Mouse (Mus musculus) embryonic facial prominence, embryonic 13.5 days (tissue): Measurements from ENCODE around the gene Ifitm10. TPM values are rescaled to one million over a fixed set of nuclear protein-coding genes. Genes with fewer than 3 reads are reported as not detected.

Experiments used
- ATAC-seq: fragments of 200-750 bp; cut with Nextera tagmentation; 2 replicates; pipeline ENCODE4 v1.8.0; 2017; ENCODE audit warnings: low read depth; ENCODE audit not compliant: insufficient number of reproducible peaks, insufficient read depth, low FRiP score, low TSS enrichment
- H3K27ac ChIP-seq: fragments of 300-500 bp; sonication (generic); 2 replicates; pipeline ENCODE4 v1.5.1; 2015; ENCODE audit warnings: moderate library complexity, mild to moderate bottlenecking, inconsistent platforms
- H3K27me3 ChIP-seq: fragments of 300-500 bp; sonication (generic); 2 replicates; pipeline ENCODE4 v1.6.1; 2015; ENCODE audit warnings: mild to moderate bottlenecking, inconsistent platforms
- H3K36me3 ChIP-seq: fragments of 300-500 bp; sonication (generic); 2 replicates; pipeline ENCODE4 v1.6.1; 2015; ENCODE audit warnings: mild to moderate bottlenecking, inconsistent platforms
- H3K4me1 ChIP-seq: fragments of 300-500 bp; sonication (generic); 2 replicates; pipeline ENCODE4 v1.6.1; 2015; ENCODE audit warnings: inconsistent platforms
- H3K4me2 ChIP-seq: fragments of 300-500 bp; sonication (generic); 2 replicates; pipeline ENCODE4 v1.6.1; 2015; ENCODE audit warnings: moderate library complexity, mild to moderate bottlenecking, inconsistent platforms
- H3K4me3 ChIP-seq: fragments of 300-500 bp; sonication (generic); 2 replicates; pipeline ENCODE4 v1.5.1; 2015; ENCODE audit warnings: mild to moderate bottlenecking, inconsistent platforms
- H3K9ac ChIP-seq: fragments of 300-500 bp; sonication (generic); 2 replicates; pipeline ENCODE4 v1.6.1; 2015; ENCODE audit warnings: mild to moderate bottlenecking, inconsistent platforms
- H3K9me3 ChIP-seq: fragments of 300-500 bp; sonication (generic); 2 replicates; pipeline ENCODE4 v1.6.1; 2016; ENCODE audit warnings: inconsistent platforms
- WGBS: fragments of 180-500 bp; shearing (Covaris S2); methylation state at CpG from one replicate; pipeline ENCODE4 v1.1.7; 2015; ENCODE audit warnings: mixed read lengths; 5-methylcytosine and 5-hydroxymethylcytosine counted together
- polyA plus RNA-seq: library from polyadenylated mRNA; unstranded; fragments of >200 nt; fragmentation: Nextera tagmentation; extraction: Ambion mirVana; gene quantifications from 2 replicates; pipeline ENCODE4 v1.2.1, GENCODE M21; 2015

Gene Ifitm10
- polyA plus RNA-seq, 1 experiment from 2014 or later, result 2.5 TPM

DNA sequence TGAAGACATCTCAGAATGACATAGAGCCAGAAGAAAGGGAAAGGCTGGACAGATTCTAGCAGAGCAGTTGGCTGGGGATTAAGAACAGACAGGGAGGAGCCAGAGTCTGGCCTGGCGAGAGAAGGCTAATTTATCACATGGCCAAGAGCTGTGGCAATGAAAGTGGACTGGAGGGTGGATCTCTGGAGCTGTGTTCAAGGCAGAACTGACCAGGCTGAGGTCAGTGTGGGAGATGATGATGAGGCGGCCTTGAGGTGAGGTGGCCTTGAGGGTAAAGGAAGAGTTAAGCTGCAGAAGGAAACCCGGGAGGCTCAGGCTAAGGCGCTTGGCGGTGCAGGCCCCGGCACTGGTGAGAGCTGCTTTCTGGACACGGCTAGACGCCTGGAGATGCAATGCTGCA lies 14.4 kb downstream of the Ifitm10 start:
- no peak overlapping the region for H3K27ac ChIP-seq
- 69% methylated on average over 8 of the region's 8 CpGs for WGBS
- H3K4me1 ChIP-seq, result 0 out of 2 replicates have a peak, but pooled peaks cover 3% of the 10 kb centered on the region
- no peak overlapping the region for H3K4me2 ChIP-seq
- H3K4me3 ChIP-seq, result no peak overlapping the region
- no peak for ATAC-seq
- H3K9ac ChIP-seq, result no peak overlapping the region
- H3K36me3 ChIP-seq, result no peaks in the 10 kb centered on the region
- no peaks in the 10 kb centered on the region for H3K9me3 ChIP-seq
- peaks cover 3% of the 10 kb centered on the region; the same call in 1 of the 2 replicates for H3K27me3 ChIP-seq

DNA sequence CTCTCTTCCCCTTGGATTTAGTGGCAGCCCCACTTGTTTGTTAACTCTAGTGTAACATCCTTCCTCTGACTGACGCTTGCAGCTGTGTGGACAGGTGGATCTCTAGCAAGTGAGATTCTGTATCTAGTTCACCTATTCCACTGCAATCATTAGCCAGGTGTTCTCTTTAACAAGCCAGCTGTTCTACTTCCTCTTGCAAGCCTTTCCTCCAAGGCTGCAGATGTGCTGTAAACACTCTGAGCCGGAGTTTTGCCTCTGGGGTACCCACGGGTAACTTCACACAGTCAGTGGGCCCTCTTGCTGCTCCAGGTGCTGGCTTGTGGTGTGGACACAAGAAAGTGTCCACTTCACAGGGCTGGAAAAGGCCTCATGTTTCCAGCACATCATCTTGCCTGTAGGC lies 16.0 kb downstream of the Ifitm10 start:
- ATAC-seq, result no peak
- Histone ChIP-seq H3K27me3 (peaks cover 3% of the 10 kb centered on the region; the same call in 1 of the 2 replicates), H3K4me2 (no peak overlapping the region), H3K36me3 (no peaks in the 10 kb centered on the region), H3K9me3 (no peaks in the 10 kb centered on the region), H3K4me1 (0 out of 2 replicates have a peak, but pooled peaks cover 3% of the 10 kb centered on the region), H3K4me3 (no peak overlapping the region), H3K9ac (no peak overlapping the region), H3K27ac (no peak overlapping the region)
- 80% methylated on average over 3 of the region's 3 CpGs for WGBS

DNA sequence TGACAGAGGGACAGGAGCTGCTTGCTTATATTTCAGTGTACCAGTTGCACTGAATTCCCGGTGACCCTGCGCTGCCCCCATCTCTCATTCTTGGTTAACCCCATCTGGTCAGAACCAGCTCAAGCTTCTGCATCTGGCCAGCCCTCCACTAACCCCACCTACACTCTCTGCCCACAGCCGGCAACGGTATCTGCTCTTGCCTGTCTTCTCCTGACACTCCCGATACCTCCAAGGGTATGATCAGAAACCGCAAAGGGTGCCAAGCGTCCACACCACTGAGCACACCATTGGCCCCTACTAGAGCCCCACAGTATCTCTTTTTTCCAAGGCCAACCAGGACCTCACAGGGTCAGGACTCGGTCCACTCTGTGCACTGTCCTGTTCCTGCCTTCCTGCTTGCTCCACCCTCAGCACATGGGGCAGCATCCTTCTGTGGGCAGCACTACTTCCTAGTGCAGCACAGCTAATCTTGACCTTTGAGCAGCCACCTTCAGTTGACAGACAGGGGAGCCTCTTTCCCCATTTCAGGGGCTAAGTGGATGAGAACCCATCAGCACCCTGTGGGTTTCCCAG lies 18.8 kb downstream of the Ifitm10 start:
- 72% methylated on average over 8 of the region's 8 CpGs for WGBS
- Histone ChIP-seq H3K4me3 (no peak overlapping the region), H3K4me1 (0 out of 2 replicates have a peak, but pooled peaks cover 3% of the 10 kb centered on the region), H3K4me2 (no peak overlapping the region), H3K9me3 (no peaks in the 10 kb centered on the region), H3K36me3 (no peaks in the 10 kb centered on the region), H3K9ac (no peak overlapping the region), H3K27me3 (peaks cover 3% of the 10 kb centered on the region; the same call in 1 of the 2 replicates), H3K27ac (no peak overlapping the region)
- no peak for ATAC-seq

DNA sequence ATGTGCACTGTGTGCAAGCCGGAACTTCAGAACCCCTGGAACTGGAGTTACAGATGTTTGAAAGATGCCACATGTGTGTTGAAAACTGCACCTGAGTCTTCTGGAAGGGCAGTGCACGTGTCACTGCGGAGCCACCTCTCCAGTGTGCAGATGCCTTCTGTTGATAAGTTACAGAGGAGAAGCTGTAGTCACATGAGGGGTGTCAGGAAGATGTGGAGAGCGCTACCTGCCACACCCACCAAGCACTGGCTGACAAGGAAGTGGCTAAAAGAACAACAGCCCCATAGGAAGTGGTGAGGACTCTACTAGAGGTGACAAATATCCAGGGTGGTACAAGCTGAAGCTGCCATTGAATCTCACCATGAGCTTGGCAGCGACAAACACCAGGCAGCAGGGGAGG lies 19.7 kb downstream of the Ifitm10 start:
- 73% methylated on average over 5 of the region's 5 CpGs for WGBS
- Histone ChIP-seq H3K9me3 (no peaks in the 10 kb centered on the region), H3K36me3 (no peaks in the 10 kb centered on the region), H3K4me3 (no peak overlapping the region), H3K4me1 (peaks cover 9% of the 10 kb centered on the region), H3K9ac (no peak overlapping the region), H3K27ac (no peak overlapping the region), H3K4me2 (no peak overlapping the region), H3K27me3 (peaks cover 3% of the 10 kb centered on the region; the same call in 1 of the 2 replicates)
- no peak for ATAC-seq

DNA sequence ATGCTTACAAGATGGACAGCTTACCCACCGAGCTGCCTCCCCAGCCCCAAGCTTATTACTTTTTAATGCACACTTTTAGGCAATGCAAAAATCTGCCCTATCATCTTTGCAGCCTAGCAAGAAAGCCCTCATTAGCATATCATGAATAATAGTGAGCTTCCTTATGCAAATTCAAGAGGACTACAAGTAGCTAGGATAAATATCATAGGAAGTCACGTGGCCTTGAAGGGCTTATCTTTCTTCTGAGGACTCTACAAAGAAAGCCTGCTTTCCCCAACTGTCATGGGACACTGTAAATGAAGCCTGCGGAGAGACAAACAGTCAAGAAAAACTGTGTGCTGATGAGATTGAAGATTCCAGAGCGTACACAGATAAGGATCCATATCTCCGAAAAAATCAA lies 22.0 kb downstream of the Ifitm10 start:
- 72% methylated on average over 5 of the region's 5 CpGs for whole genome bisulfite sequencing
- peaks cover 6% of the 10 kb centered on the region for H3K4me1 ChIP-seq
- no peak for ATAC-seq
- H3K4me3 ChIP-seq, result no peak overlapping the region
- H3K4me2 ChIP-seq, result no peak overlapping the region
- H3K9ac ChIP-seq, result no peak overlapping the region
- no peaks in the 10 kb centered on the region for H3K9me3 ChIP-seq
- H3K27ac ChIP-seq, result no peak overlapping the region
- no peaks in the 10 kb centered on the region for H3K27me3 ChIP-seq
- no peaks in the 10 kb centered on the region for H3K36me3 ChIP-seq

DNA sequence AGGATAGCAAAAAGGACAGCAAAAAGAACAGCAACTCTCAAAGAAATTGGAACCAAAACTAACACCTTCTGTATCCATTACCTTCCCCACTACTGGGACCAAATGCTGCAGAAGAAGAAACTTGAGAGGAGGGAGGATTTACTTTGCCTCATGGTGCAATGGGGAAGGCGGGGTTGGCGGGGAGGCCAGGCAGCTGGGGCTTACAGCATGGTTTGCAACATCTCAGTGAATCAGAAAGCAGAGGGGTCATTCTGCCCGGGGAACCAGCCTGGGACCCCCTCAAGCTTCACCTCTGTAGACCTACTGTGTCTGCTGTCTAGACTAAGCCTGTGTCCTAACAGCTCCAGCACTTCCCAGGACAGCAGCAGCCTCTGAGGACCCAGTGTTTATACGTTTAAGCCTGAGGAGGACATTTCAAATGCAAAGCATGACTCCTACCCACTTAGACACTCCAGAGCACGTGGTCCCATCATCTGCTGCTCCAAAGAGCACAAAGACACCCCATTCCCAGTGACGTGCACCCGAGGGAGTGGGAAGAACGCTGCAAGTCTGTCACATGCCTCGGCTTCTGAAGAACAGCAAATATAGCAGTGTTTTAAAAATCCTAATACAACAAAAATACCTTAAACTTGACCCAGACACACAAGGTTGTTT lies 24.1 kb downstream of the Ifitm10 start:
- Histone ChIP-seq H3K9me3 (no peaks in the 10 kb centered on the region), H3K36me3 (no peaks in the 10 kb centered on the region), H3K27me3 (no peaks in the 10 kb centered on the region), H3K9ac (no peak overlapping the region; the same call in 1 of the 2 replicates), H3K4me1 (peaks cover 6% of the 10 kb centered on the region), H3K4me2 (no peak overlapping the region), H3K27ac (no peak overlapping the region), H3K4me3 (no peak overlapping the region)
- no peak for ATAC-seq
- WGBS, result 21% methylated on average over 9 of the region's 9 CpGs

DNA sequence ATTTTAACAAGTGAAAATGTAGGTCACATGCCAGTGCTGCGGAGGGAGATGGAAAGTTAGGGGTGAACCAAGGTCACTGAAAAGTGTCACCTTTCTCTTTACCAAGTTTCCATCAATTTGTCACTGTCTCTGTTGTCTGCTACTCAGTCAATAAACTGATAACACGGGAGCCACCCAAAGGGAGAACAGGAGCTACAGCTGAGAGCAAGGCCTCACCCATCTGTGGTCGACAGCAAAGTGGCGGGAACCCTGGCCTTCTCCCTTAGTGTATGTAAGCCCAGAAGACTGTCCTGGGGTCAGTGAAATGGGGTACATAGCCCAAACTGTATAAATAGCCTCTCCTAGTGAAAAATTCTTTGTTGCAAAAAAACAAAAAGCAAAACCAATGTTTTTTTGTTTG lies 26.0 kb downstream of the Ifitm10 start:
- Histone ChIP-seq H3K36me3 (no peaks in the 10 kb centered on the region), H3K4me1 (peaks cover 6% of the 10 kb centered on the region), H3K4me2 (no peak overlapping the region), H3K9ac (no peak overlapping the region), H3K9me3 (no peaks in the 10 kb centered on the region), H3K27me3 (no peaks in the 10 kb centered on the region), H3K4me3 (no peak overlapping the region), H3K27ac (no peak overlapping the region)
- ATAC-seq, result no peak
- 79% methylated on average over 4 of the region's 4 CpGs for WGBS

DNA sequence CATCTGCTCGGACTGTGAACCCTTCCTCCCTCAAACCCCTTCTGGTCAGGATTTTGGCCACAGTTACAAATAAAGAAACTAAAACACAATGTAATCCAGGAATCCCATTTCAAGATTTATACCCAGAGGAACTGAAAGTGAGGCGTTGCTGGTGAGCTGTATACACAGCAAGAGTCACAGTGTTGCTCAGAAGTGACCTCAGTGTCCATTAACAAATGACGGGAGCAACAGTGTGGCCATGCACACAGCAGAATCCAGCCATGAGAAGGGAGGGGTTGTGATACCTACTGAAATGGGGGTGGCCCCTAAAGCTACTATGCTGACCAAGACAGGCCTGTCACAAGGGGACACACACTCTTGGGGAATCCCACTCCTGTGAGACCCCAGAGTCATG lies 31.3 kb downstream of the Ifitm10 start:
- no peak for ATAC-seq
- no peak overlapping the region for H3K27ac ChIP-seq
- 75% methylated on average over 3 of the region's 3 CpGs for WGBS
- no peak overlapping the region for H3K9ac ChIP-seq
- H3K4me3 ChIP-seq, result no peak overlapping the region
- H3K36me3 ChIP-seq, result no peaks in the 10 kb centered on the region
- no peaks in the 10 kb centered on the region for H3K27me3 ChIP-seq
- peaks cover 6% of the 10 kb centered on the region for H3K4me1 ChIP-seq
- no peak overlapping the region for H3K4me2 ChIP-seq
- no peaks in the 10 kb centered on the region for H3K9me3 ChIP-seq

DNA sequence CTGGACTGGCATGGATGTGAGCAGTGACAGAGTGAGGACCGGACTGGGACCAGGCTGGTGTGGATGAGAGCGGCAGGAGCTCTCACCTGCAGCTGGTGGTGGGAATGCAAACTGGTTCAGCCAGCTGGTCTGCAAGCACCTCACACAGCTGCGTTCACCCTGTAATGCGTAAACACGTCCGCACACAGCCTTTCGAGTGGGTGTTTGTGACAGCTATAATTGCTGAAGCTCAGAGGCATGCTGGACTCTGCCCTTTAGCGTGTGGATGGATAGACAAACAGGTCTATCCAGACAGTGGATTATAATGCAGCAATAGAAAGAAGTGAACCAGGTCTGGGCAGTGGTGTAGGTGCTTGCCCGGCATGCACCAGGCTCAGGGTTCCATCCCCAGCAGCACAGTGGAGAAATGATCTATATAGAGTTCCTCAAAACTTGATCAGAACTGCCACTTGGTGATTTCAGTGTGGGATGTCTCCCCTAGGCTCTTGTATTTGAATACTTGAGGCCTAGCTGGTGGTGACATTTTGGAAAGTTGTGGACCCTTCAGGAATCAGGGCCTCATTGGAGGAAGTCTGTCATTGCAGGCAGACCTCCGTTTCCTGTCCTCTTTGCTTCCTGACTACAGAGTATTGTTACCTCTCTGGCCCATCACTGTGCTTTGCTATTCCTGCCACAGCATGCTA lies 31.8 kb downstream of the Ifitm10 start:
- ATAC-seq, result no peak; the same call in 1 of the 2 replicates
- Histone ChIP-seq H3K27ac (peak overlapping the region; percentile 39), H3K4me2 (no peak overlapping the region), H3K27me3 (no peaks in the 10 kb centered on the region), H3K9me3 (no peaks in the 10 kb centered on the region), H3K9ac (no peak overlapping the region), H3K36me3 (no peaks in the 10 kb centered on the region), H3K4me3 (no peak overlapping the region), H3K4me1 (peaks cover 6% of the 10 kb centered on the region)
- 71% methylated on average over 10 of the region's 10 CpGs for WGBS

DNA sequence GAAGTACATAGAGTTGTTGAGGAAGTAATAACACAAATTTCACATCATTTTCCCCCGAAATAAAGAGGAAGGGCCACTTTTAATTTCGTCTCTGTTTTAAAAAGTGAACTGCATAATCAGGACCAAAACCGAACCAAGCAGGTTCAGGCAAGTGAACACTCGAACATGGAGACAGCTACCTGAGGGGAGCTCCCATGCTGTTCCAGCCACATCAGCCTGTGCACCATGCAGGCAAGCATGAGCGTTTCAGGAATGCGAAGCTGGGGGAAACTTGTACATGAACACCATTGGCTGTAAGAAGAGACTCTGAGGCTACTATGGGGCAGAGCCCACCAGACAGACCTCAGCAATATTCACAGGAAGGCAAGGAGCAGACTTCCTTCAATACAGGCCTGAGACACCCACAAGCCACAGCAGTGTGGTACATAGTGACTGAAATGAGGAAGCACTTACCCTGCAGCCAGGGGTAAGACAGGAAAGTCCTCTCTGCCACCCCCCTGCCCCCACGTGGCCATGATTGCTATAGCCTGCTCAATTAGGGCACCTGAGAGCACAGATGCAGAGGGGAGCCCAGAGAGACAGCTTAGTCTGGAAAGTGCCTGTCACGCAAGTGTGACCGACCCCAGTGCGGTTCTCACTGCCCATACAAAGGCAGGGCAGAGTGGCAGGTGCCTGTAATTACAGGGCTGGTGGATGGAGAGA lies 33.1 kb downstream of the Ifitm10 start:
- peaks cover 6% of the 10 kb centered on the region for H3K4me1 ChIP-seq
- H3K27me3 ChIP-seq, result no peaks in the 10 kb centered on the region
- H3K4me2 ChIP-seq, result no peak overlapping the region
- no peak for ATAC-seq
- no peaks in the 10 kb centered on the region for H3K36me3 ChIP-seq
- WGBS, result 39% methylated on average over 10 of the region's 10 CpGs
- H3K9ac ChIP-seq, result no peak overlapping the region
- no peaks in the 10 kb centered on the region for H3K9me3 ChIP-seq
- H3K27ac ChIP-seq, result peak overlapping the region; percentile 39; the same call in 1 of the 2 replicates
- H3K4me3 ChIP-seq, result no peak overlapping the region

DNA sequence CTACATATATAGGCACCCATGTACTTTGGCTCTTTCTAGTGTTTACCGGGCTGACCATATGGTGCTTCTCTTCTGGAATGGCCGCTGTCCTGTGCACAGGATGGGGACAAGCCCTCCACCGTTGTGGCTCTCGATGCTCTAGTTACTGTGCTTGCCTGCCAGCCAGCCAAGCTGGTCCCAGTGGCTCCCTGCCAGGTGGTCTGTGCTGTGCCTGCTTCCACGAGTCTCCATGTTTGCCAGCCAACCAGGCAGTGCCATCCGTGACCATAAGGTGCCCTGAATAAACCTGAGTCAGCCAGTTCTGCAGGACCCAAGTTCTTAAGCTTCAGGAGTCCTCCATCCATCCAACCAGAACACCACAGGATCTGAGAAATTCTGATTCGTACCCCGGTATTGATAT lies 38.4 kb downstream of the Ifitm10 start:
- no peak overlapping the region for H3K4me3 ChIP-seq
- H3K27ac ChIP-seq, result no peak overlapping the region
- H3K9me3 ChIP-seq, result no peaks in the 10 kb centered on the region
- WGBS, result 84% methylated on average over 8 of the region's 8 CpGs
- no peak overlapping the region for H3K9ac ChIP-seq
- ATAC-seq, result no peak; the same call in 1 of the 2 replicates
- 0 out of 2 replicates have a peak, but pooled peaks cover 5% of the 10 kb centered on the region for H3K4me1 ChIP-seq
- no peak overlapping the region for H3K4me2 ChIP-seq
- no peaks in the 10 kb centered on the region for H3K36me3 ChIP-seq
- H3K27me3 ChIP-seq, result no peaks in the 10 kb centered on the region
